Mouse (Mus musculus): ENCODE data around the gene Dgat2.

Gene Dgat2

DNA sequence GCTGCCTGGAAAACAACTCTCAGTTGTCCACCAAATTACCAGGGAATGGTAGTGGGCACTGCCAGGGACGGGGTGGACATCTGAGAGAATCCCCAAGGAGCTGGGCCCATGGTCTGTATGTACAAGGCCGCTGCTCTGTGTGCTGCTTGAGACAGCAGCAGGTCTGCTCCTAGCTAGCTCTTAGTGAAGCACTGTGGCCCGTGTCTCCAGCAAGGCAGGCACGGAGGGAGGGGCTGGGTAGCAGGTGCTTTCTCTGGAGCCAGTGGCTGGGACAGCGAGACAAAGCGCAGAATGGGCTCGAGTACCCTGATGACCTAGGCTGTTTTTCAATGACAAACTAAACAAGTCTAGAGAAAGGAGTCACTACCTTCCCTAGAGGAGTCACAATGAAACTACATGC, 21.5 kb downstream of the Dgat2 start:
- DNase-seq, result no peak

DNA sequence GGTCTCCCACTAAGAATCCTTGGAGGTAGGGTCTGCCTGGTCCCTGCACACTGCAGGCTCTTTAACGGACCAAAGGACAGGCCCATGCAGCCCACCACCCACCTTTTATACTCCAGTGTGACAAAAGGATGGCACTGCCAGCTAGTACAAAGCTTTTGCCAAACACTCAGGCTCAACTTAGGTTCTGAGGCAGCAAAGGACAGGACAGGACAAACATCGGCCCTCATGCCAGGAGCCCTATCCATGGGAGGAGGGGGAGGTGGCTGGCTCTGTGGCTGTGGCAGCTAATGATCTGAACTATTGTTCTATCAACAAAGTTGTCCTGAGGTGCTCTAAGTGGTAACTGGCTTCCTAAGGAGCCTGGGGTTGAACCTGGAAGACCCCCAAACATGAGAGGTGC, 23.1 kb downstream of the Dgat2 start:
- no peak for DNase-seq

DNA sequence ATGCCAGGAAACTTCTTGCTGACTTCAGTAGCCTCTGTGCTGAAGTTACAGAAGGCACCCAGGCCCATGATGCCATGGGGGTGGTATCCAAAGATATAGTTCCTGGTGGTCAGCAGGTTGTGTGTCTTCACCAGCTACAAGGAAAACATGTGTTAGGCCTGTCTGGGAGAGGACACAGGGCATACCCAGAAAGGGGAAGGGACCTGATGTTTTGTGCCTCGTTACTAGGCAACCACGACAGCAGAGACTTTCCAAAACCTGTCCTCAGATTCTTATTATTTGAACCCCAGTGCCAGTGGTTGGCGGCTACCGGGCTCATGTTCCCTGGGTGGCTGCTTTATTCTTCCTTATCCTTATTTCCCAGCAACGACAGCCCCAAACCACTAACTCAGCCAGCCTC, 23.6 kb downstream of the Dgat2 start:
- DNase-seq, result no peak

DNA sequence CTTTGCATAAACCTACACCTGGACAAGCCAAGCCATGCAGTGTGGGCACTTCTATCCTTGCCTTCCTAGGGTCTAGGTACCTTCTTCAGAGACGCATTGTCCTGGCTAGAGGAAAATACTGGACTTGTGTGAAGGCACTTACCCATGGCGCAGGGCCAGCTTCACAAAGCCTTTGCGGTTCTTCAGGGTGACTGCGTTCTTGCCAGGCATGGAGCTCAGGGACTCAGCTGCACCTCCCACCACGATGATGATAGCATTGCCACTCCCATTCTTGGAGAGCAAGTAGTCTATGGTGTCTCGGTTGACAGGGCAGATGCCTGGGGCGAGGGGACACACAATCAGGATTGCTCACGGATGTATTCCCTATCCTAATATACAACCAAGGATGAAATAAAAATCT, 24.5 kb downstream of the Dgat2 start:
- DNase-seq, result no peak

DNA sequence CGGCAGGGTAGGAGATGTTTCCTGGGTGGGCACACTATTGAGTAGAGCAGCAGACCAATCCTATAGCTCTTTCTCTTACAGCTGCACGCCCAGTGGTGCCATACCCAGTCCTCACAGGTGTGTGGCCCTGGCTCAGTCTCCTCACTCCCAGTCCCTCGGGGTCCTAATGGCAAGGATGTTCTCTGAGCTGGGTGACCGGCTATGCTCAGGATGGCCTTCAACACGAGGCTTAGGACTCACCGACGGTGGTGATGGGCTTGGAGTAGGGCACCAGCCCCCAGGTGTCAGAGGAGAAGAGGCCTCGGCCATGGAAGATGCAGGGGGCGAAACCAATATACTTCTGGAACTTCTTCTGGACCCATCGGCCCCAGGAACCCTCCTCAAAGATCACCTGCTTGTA, 25.8 kb downstream of the Dgat2 start:
- no peak for DNase-seq

DNA sequence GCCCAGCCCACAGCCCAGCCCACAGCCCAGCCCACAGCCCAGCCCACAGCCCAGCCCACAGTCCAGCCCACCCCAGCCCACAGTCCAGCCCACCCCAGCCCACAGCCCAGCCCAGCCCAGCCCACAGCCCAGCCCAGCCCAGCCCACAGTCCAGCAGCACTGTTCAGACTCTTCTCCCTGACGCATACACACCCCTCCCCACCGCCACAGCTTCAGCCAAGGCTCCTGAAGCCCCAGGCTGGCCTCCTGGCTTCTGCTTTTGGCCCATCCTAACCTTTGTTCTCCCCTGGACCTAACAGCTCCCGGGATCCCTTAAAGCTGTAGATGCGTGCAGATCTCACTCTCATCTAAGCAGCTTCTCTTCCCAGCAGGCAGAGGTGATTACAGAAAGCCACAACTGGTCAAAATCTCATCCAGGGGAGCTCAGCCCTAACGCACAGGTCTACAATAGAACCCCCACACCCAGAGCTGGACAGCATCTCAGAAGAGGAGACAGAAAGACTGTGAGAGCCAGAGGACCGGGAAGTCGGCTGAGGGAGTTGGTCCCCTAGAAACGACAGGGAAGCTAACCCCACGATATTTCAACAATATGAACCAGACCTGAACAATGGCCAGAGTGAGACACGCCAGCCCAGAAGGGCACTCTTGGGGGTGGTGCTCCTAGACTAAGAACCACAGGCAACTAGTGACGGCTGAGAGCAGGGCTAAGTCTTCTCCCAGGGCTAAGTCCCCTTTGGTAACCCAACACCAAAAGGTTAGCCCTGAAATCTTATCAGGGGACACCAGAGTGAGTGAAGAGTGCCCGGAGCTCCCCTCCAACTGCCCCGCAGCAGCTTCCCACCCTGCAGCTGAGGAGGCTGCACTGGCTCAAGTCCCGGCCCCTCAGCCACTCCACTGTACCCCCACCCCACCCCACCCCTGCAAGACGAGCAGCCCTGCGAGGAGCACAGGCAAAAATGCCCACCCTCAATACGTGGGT, 26.9 kb downstream of the Dgat2 start:
- peak; percentile 82 for DNase-seq

DNA sequence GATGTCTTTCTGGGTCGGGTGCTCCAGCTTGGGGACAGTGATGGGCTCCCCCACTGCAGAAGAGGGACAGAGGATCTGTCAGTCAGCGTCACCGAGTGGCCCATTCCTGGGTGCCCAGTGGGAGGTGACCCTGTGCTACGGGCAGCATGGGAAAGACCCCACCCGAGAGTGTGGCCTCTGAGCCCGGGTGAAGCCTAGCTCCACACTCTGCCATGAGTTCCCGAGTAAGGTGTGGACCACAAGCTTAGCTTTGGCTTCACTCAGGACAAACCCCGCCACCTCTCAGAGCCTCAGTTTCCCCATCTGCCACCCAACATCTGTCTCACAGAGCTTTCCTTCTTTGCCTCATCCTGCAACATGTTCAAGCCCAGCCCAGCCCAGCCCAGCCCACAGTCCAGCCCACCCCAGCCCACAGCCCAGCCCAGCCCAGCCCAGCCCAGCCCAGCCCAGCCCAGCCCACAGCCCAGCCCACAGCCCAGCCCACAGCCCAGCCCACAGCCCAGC, 27.8 kb downstream of the Dgat2 start:
- DNase-seq, result peak; percentile 45

DNA sequence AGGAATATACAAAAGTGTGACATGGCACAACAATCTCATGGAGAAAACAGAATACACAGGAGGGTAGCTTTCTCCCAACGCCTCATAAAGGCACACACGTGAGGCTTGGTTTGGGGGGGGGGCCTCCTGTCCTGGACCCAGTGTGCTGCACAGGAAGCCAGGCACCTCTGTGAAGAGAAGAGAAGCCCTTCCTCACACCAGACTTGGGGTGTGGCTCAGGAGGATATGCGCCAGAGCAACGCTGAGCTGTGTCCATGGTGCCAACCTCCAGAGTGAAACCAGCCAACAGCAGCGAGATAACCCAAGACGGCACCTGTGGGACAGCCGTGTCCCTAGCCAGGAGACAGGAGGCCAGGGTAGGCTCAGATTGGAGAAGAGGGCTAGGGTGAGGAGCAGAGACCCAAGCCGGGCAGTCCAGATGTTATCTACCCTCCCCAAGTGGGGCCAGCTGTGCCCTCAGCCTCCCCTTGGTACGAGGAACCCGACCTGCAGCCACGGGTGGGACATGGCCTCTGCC, 28.8 kb downstream of the Dgat2 start:
- no peak for DNase-seq

DNA sequence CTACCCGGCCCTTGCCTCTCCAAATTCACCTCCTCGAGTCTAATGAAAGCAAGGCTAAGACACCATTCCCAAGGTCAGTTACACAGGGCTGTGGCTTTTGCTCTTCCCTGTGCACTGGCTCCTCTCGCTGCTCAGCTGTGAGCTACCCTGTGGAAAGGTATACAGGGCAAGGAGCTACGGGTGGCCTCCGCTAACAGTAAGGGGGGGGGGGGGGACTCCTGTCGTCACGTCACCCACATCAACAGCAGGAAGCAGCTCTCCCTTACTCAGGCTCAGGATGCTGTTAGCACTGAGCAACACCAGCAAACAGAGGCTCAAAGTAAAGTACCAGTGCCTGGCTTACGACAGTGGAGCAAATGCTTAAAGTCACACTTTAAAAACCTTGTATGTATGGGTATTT, 29.8 kb downstream of the Dgat2 start:
- DNase-seq, result no peak

DNA sequence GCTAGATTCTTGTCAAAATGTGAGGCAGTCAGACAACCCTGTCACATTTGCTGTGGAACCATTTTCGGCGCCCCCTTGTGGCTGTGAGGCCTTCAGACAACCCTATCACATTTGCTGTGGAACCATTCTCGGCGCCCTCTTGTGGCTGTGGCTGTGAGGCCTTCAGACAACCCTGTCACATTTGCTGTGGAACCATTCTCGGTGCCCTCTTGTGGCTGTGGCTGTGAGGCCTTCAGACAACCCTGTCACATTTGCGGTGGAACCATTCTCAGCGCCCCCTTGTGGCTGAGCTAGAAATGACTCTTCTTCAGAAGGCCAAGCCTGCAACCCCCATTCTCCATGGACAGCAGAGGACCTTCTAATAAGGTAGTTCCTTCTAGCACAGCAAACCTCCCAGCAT, 31.2 kb downstream of the Dgat2 start:
- DNase-seq, result peak; percentile 93

DNA sequence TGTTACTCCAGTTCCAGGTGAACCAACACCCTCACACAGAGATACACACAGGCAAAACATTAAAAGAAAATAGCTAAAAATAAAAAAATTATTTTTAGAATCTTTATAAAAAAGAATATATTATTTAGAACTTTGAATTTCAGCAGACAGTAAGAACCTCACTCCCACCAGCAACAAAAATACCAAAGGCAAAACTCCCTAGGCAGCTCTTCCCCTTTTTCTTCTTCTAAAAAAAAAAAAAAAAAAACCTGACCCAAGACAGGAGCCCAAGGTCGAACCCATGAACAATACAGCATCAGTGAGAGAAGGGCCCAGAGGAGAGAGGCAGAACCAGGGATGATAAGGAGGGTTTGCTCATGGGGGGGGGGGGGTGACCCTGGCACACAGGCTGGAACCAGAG, 33.5 kb downstream of the Dgat2 start:
- no peak for DNase-seq

DNA sequence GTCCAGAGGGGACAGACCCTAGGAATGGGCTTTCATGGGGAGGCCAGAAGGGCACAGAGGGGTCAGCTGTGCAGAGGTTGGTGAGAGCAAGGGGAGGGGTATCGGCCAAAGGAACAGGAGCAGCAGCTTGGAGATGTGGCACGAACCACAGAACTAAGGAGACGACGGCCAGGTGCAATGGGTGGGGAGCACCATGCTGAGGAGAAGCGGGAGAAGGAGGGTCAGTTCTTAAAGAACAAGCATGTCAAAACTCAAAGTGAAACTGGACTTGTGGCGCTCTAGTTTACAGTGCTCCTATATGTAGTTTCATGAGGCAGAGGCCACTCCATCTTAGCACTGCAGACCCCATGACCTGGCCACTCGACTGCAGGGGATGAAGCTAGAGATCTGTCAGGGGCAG, 35.0 kb downstream of the Dgat2 start:
- no peak for DNase-seq

DNA sequence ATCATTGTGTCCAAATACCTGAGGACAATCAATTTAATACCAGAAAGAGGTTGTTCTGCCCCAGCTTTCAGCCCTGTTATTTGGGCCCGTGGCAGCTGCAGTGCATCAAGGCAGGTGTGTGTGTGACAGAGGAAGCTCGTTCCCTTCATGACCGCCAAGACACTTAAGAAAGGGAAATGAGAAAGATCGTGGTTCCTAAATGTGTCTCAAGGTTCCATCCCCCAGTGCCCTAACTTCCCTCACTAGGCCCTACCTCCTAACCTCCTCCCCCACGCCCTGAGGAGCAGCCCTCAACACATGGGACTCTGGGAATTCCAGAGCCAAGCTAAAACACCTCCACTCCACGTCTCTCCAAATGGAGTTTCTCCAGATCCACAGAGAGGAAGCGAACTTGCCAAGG, 35.6 kb downstream of the Dgat2 start:
- DNase-seq, result no peak

DNA sequence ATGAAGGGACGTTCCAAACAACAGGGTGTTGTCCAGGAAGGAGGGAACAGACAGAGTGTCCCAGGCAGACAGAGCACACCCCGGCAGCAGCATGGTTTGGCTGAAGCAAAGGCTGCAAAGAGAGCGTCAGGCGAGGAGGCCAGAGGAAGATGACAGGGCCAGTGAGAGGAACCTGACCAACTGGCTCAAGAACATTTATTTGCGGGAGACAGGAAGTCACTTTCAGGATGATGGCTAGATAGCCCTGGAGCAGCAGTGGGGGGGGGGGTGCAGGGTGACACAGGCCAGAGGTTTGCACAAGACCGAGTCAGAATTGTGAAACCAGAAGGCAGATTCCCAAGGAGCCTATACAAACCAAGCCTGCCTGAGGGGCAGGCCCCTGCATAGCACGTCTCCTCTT, 36.5 kb downstream of the Dgat2 start:
- no peak for DNase-seq

DNA sequence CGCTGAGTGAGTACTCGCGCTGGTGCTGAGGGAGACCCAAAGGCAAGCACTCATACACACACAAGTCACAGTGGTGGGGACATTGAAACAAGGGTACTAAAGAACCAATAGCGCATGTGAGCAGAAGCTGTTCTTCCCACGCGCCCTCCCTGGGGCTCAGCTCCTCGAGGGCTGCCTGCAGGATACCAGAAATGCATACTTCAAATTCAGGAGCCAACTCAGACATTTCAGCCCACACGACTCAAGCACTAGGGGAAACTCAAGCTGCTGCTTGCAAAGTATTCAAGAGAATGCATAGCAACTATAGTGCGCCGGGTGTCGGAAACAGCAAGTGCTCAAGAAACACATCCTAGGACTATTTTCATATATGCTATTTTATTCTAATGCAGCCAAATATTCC, 37.9 kb downstream of the Dgat2 start:
- DNase-seq, result no peak

DNA sequence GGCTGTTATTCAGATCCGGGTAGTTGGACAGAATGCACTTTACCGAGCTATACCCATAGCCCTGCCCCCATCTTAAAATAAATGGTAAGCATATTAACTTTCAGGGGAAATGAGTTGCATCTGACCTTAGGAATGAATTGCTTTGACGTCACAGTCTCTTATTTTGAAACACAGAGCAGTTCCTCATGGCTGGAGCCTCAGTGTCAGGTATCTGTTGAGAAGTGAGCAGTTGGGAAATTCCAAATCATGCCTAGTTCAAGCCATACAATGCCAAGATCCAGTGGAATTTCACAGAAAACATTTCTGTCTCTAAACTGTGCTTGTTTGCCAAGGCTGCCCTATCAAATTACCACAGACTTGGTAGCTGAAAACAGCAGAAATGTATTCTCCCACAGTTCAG, 39.3 kb downstream of the Dgat2 start:
- DNase-seq, result no peak

DNA sequence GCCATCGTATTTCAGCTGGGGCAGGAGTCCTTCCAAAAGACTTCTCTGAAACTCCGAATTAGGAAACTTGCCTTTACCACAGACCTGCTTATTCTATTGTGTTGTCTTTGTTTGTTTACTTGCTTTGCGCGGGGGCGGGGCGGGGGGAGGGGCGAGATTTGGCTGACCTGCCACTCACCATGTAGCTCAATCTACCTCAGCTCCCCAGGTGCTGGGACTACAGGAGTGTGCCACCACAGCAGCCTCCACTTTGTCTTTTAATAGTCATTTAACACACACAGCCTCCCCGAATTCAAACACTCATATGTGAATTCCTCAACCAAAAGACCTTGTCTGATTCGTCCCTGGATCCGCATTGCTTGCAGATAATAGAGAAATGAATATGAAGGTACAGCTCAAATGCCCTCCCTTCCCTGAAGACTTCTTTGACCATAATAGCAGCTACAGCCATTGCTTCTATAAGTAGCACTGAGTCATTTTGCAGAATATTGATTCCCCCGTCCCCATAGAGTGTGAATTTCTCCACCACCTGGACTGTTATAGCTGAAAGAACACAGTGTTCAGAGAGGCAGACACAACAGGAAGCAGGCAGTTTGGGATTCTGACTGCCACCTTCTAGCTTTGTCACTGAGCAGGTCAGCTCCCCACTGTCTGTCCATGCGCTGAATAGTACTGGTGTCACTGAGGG, 40.5 kb downstream of the Dgat2 start:
- DNase-seq, result no peak

DNA sequence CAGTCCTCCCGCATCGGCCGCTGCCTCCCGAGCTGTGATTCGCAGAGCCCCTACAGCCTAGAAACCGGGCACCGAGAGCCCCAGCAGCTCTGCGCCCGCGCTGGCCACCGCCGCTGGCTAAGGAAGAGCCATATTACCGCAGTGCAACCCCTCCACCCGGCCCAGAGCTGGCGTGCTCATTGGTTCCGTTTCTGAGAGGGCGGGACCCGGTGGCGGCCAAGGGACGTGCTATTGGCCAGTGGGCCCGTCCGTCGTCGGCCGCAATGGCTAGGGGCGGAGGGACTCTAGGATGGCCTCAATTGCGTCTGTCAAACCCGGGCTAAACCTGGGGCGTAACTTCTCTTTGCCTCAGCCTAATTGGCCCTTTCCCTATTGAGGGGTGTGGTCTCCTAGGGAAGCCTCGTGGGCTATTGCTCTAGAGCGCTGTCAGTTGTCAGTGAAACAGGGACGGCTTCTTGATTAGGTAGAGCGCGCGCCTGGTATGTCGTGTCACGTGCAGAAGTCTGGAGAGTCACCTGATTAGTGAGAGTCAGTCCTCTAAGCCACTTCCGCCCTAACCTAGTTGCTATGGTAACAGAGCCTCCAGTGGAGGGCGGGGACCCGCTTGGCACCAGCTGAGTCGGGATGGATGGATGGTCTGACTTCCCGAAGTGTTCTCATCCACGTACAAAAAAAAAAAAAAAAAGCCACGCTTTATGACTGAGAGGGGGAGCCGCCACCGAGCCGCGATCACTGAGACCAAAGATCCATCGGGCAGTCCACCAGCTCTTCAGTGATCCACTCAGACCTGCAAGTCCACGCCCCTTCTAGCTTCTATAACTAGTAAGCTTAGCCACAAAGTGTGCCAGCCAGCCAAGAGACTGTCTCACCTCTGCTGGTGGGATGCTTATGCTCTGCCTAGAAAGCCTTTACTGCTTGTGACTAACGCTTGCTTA, 41.3 kb downstream of the Dgat2 start, which contains the start of gene Uvrag:
TSS of gene Uvrag (minus strand) at position 158 of the 935 bp plus-strand sequence.
- peak; percentile 98 for DNase-seq

DNA sequence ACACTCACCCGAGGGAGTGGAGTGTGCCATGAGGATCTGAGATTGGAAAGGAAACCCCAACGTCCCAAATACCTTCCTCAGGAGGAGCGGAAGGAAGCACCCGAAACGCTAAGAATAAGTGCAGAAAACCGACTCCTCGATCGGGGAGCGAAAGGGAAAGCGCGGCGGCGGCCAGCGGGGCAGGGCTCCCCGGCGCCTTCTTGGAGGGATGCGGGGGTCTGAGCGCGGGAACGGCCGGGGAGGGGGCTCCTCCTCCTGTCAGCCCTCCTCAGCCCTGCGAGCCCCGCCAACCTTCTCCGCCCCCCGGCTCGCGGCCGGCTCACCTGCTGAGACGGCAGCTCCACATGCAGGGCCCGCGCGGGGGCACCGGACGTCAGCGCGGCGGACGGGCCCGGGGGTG, 42.0 kb downstream of the Dgat2 start:
- DNase-seq, result no peak

DNA sequence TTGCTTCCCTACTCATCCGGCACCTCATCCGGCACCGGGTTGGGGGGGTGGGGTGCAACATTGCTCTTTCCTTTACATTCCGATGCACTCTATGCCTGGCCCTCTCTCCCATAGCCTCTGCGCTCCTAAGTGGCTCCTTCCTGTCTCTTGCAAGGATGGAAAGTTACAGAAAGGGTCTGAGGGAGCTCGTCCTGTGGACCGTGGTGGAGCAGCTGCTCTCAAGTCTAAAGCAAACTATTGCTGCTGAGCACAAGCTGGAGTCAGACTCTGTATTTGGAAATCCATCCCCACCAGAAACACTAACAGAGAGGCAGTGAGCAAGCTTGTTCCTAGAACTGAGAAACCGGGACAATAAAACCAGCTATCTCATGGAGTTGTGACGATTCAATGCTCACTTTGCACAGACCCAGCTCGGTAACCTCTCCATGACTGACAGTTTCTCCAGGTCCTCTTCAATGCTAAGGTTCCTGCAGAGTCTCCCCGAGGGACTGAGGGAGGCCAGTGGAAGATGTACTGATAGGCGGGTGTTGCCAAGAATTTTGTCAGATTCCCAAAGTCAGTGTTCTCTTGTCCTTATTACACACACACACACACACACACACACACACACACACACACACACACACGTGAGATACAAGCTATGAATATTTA, 42.6 kb downstream of the Dgat2 start:
- peak; percentile 40 for DNase-seq

DNA sequence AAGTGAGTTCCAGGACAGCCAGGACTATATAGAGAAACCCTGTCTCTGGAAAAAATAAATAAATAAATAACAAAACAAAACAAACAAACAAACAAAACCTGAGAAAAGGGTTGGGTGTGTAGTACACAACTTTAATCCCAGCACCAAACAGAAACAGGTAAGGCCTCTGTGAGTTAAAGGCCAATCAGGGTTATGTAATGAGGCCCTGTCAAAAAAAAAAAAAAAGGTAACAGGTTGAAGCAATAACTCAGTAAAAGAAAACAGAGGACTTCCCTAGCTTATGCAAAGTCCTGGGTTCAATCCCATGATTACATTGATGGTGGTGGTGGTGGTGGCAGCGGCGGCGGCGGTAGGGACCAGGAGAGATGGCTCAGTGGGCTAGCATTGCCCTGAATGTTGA, 45.0 kb downstream of the Dgat2 start:
- no peak for DNase-seq

DNA sequence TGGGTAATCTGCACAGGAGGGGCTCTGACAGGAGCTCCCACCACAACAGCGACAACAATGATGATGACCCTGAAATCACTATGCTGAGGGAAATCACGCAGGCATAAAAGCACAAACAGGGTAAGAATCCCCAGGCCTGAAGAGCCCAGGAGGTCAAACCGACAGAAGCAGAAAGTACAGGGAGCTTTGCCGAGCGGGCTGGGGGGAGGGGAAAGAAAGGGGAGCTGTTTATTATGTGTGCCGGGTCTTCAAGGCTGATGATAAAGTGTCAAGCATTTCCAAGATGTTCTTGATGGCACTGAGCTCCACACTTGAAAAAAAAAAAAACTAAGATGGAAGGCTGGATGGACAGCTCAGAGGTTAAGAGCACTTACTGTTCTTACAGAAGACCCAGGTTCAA, 45.7 kb downstream of the Dgat2 start:
- DNase-seq, result no peak

Measured in embryo, embryonic 11 days (tissue).